Mouse (Mus musculus) heart, embryonic 11.5 days (tissue): ENCODE measurements around the gene Zap70. TPM values are rescaled to one million over a fixed set of nuclear protein-coding genes. Genes with fewer than 3 reads are reported as not detected.
A peak's percentile ranks its signal among the peaks of the same experiment; 100 is the strongest.

ENCODE experiments used
- ATAC-seq: fragments of 200-750 bp; cut with Nextera tagmentation; replicated peaks from 2 replicates; pipeline ENCODE4 v1.8.0; 2017; ENCODE audit warnings: moderate library complexity; ENCODE audit not compliant: insufficient number of reproducible peaks, low FRiP score, low TSS enrichment
- H3K27ac ChIP-seq: fragments of 300-500 bp; sonication (generic); 2 replicates; pipeline ENCODE4 v1.5.1; 2014; ENCODE audit warnings: mild to moderate bottlenecking, low read depth, low read length
- H3K27me3 ChIP-seq: fragments of 300-500 bp; sonication (generic); 2 replicates; pipeline ENCODE4 v1.6.1; 2014; ENCODE audit warnings: mild to moderate bottlenecking, low read length, mixed read lengths; ENCODE audit not compliant: control insufficient read depth, insufficient read depth
- H3K36me3 ChIP-seq: fragments of 300-500 bp; sonication (generic); 2 replicates; pipeline ENCODE4 v1.6.1; 2014; ENCODE audit warnings: mild to moderate bottlenecking, low read length, moderate library complexity, mixed read lengths; ENCODE audit not compliant: control insufficient read depth, insufficient read depth
- H3K4me1 ChIP-seq: fragments of 300-500 bp; sonication (generic); 2 replicates; pipeline ENCODE4 v1.6.1; 2014; ENCODE audit warnings: low read length; ENCODE audit not compliant: control insufficient read depth, insufficient read depth
- H3K4me2 ChIP-seq: fragments of 300-500 bp; sonication (generic); 2 replicates; pipeline ENCODE4 v1.6.1; 2014; ENCODE audit warnings: mild to moderate bottlenecking, moderate library complexity
- H3K4me3 ChIP-seq: fragments of 300-500 bp; sonication (generic); 2 replicates; pipeline ENCODE4 v1.5.1; 2014; ENCODE audit warnings: low read depth, low read length
- H3K9ac ChIP-seq: fragments of 300-500 bp; sonication (generic); 2 replicates; pipeline ENCODE4 v1.6.1; 2014; ENCODE audit warnings: mild to moderate bottlenecking, low read depth, low read length, moderate library complexity
- H3K9me3 ChIP-seq: fragments of 300-500 bp; sonication (generic); replicated peaks from 2 replicates; pipeline ENCODE4 v1.6.1; 2016; ENCODE audit warnings: low read length; ENCODE audit not compliant: control insufficient read depth
- WGBS: fragments of 180-500 bp; shearing (Covaris S2); extraction: QIAGEN DNeasy Blood & Tissue Kit; methylation state at CpG from one replicate; pipeline ENCODE4 v1.1.7; 2014; ENCODE audit not compliant: insufficient replicate concordance; 5-methylcytosine and 5-hydroxymethylcytosine counted together
- polyA plus RNA-seq: library from polyadenylated mRNA; unstranded; fragments of >200 nt; fragmentation: Nextera tagmentation; extraction: Ambion mirVana; gene quantifications from 2 replicates; pipeline ENCODE4 v1.2.1, GENCODE M21; 2014

The Zap70 gene
- polyA plus RNA-seq, 1 experiment from 2014 or later, result 0.26 TPM

- H3K36me3 ChIP-seq, result no peaks in the 10 kb centered on the region
- H3K27ac ChIP-seq, result no peak overlapping the region
- 50% methylated on average over 4 of the region's 4 CpGs for WGBS
- H3K4me2 ChIP-seq, result no peak overlapping the region
- peaks cover 12% of the 10 kb centered on the region for H3K27me3 ChIP-seq
- no peak overlapping the region for H3K9ac ChIP-seq
- no peak overlapping the region for H3K4me3 ChIP-seq
- ATAC-seq, result no peak
- peaks cover 7% of the 10 kb centered on the region for H3K4me1 ChIP-seq
- no peaks in the 10 kb centered on the region for H3K9me3 ChIP-seq
Observed at GRCm38 (mm10) chr1:36766431-36767205, 5.0 kb downstream of the Zap70 start.

- Histone ChIP-seq H3K9ac (no peak overlapping the region), H3K27ac (no peak overlapping the region), H3K27me3 (peaks cover 12% of the 10 kb centered on the region), H3K4me3 (no peak overlapping the region), H3K4me2 (no peak overlapping the region), H3K4me1 (peaks cover 7% of the 10 kb centered on the region), H3K36me3 (no peaks in the 10 kb centered on the region), H3K9me3 (no peaks in the 10 kb centered on the region)
- WGBS, result 40% methylated on average over 10 of the region's 10 CpGs
- no peak for ATAC-seq
Observed at GRCm38 (mm10) chr1:36767321-36767720, 5.7 kb downstream of the Zap70 start.

GRCm38 (mm10) chr1:36768786-36769185 is 7.2 kb downstream of the Zap70 start:
- H3K36me3 ChIP-seq, result no peaks in the 10 kb centered on the region
- no peak overlapping the region for H3K4me2 ChIP-seq
- H3K9ac ChIP-seq, result no peak overlapping the region
- no peak for ATAC-seq
- H3K27me3 ChIP-seq, result peaks cover 12% of the 10 kb centered on the region
- H3K27ac ChIP-seq, result no peak overlapping the region
- H3K4me3 ChIP-seq, result no peak overlapping the region
- peaks cover 7% of the 10 kb centered on the region for H3K4me1 ChIP-seq
- H3K9me3 ChIP-seq, result no peaks in the 10 kb centered on the region
- WGBS, result 66% methylated on average over 5 of the region's 5 CpGs

GRCm38 (mm10) chr1:36769951-36770350 is 8.4 kb downstream of the Zap70 start:
- Histone ChIP-seq H3K4me2 (no peak overlapping the region), H3K4me1 (peaks cover 7% of the 10 kb centered on the region), H3K27ac (no peak overlapping the region), H3K36me3 (no peaks in the 10 kb centered on the region), H3K9ac (no peak overlapping the region), H3K4me3 (no peak overlapping the region), H3K9me3 (no peaks in the 10 kb centered on the region), H3K27me3 (peaks cover 12% of the 10 kb centered on the region)
- ATAC-seq, result no peak
- WGBS, result 84% methylated on average over 1 of the region's 1 CpGs

GRCm38 (mm10) chr1:36770998-36771397 is 9.4 kb downstream of the Zap70 start:
- Histone ChIP-seq H3K4me3 (peak overlapping the region; percentile 26), H3K4me2 (peak overlapping the region; percentile 58), H3K27ac (no peak overlapping the region), H3K9me3 (no peaks in the 10 kb centered on the region), H3K9ac (no peak overlapping the region), H3K27me3 (peaks cover 12% of the 10 kb centered on the region), H3K36me3 (no peaks in the 10 kb centered on the region), H3K4me1 (peaks cover 7% of the 10 kb centered on the region)
- no peak for ATAC-seq
- WGBS, result 13% methylated on average over 27 of the region's 27 CpGs

GRCm38 (mm10) chr1:36772198-36772934 is 10.8 kb downstream of the Zap70 start:
- WGBS, result 78% methylated on average over 9 of the region's 9 CpGs
- no peaks in the 10 kb centered on the region for H3K36me3 ChIP-seq
- H3K27me3 ChIP-seq, result peaks cover 12% of the 10 kb centered on the region
- H3K4me3 ChIP-seq, result no peak overlapping the region
- no peak overlapping the region for H3K4me2 ChIP-seq
- H3K9me3 ChIP-seq, result no peaks in the 10 kb centered on the region
- 0 out of 2 replicates have a peak, but pooled peaks cover 3% of the 10 kb centered on the region for H3K4me1 ChIP-seq
- ATAC-seq, result no peak
- H3K27ac ChIP-seq, result no peak overlapping the region
- no peak overlapping the region for H3K9ac ChIP-seq

- Histone ChIP-seq H3K27ac (no peak overlapping the region), H3K9me3 (no peaks in the 10 kb centered on the region), H3K4me2 (no peak overlapping the region), H3K9ac (no peak overlapping the region), H3K36me3 (no peaks in the 10 kb centered on the region), H3K4me1 (peaks cover 2% of the 10 kb centered on the region; the same call in 1 of the 2 replicates), H3K27me3 (peaks cover 2% of the 10 kb centered on the region; the same call in 1 of the 2 replicates), H3K4me3 (no peak overlapping the region)
- whole genome bisulfite sequencing, result 81% methylated on average over 13 of the region's 13 CpGs
- ATAC-seq, result no peak
Observed at GRCm38 (mm10) chr1:36780793-36781192, 19.2 kb downstream of the Zap70 start.

GRCm38 (mm10) chr1:36782476-36782875 is 20.9 kb downstream of the Zap70 start:
- Histone ChIP-seq H3K4me3 (no peak overlapping the region), H3K4me2 (no peak overlapping the region), H3K27me3 (peaks cover 2% of the 10 kb centered on the region; the same call in 1 of the 2 replicates), H3K4me1 (peaks cover 2% of the 10 kb centered on the region; the same call in 1 of the 2 replicates), H3K9ac (no peak overlapping the region), H3K36me3 (no peaks in the 10 kb centered on the region), H3K27ac (no peak overlapping the region), H3K9me3 (no peaks in the 10 kb centered on the region)
- 66% methylated on average over 11 of the region's 11 CpGs for WGBS
- ATAC-seq, result no peak
